Mouse (Mus musculus): Measurements from ENCODE around the gene Cadm2.

The Cadm2 gene

DNA sequence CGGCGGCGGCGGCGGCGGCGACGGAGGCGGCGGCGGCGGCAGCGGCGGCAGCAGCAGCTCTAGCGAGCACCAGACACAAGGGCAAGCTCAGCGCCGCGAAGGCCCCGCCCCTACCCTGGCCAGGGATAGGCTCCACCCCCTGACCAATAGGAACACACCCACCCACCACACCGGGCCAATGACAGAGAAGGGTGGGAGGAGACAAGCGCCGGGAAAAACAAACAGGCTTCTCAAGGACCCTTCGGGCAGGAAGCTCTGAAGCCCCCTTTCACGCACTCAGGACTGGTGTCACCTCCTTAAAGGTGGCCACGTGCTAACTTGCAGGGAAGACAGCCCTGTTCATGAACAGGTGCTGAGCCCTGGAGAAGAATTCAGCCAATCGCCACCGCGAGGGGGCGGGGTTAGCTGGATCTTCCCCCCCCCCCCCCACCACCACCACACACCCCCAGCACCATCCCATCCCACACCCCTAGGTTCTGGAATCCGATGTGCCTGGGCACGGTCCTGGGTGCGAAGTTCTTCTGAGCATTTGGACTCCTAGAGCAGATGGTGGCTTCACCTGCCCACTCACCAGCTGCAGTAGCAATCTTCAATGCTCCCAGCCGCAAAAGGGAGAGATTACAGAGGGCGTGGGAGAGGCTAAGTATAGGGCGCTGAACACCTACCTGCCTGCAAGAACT, at the start of gene Cadm2:
Cadm2 (minus strand) TSS at position 83 of the 680 bp plus-strand sequence.
- DNase-seq: peak; percentile 97

DNA sequence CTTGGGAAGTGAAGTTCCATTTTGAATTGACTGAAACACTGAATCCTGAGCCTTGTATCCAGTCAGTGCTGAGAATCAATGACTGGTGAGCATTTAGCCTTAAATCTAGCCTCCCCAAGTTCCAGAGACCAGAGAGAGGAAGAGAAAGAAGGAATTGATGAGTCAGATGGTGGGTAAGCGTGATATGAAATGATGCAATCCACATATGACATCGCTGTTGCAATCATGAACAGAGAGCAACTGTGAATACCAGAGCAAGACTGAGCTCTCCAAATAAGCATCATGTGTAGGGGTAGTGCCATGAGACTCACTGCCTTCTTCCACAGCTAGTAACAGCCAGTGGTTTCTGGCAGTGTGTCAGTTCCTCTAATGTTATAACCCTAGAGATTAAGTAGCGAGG, 26.2 kb upstream of the Cadm2 start:
- no peak for DNase-seq

DNA sequence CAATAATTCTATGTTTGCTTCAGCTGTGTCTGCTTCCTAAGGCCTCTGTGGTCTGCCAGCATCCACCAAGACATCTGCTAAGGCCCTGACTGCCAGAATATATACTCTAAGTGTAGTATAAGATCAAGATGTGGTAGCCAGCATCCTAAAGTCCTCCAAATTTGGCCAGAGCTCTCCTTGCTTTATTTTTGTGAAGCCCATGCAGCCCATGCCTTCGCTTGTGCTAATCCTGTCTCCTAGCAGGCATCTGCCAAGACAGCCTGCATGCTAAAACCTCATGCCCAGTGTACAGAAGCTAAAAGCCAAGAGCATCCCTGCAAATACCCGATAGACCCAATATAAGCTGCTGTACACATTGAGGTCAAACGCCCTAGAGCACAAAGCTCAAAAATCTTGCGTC, 22.9 kb upstream of the Cadm2 start:
- DNase-seq: peak; percentile 7

DNA sequence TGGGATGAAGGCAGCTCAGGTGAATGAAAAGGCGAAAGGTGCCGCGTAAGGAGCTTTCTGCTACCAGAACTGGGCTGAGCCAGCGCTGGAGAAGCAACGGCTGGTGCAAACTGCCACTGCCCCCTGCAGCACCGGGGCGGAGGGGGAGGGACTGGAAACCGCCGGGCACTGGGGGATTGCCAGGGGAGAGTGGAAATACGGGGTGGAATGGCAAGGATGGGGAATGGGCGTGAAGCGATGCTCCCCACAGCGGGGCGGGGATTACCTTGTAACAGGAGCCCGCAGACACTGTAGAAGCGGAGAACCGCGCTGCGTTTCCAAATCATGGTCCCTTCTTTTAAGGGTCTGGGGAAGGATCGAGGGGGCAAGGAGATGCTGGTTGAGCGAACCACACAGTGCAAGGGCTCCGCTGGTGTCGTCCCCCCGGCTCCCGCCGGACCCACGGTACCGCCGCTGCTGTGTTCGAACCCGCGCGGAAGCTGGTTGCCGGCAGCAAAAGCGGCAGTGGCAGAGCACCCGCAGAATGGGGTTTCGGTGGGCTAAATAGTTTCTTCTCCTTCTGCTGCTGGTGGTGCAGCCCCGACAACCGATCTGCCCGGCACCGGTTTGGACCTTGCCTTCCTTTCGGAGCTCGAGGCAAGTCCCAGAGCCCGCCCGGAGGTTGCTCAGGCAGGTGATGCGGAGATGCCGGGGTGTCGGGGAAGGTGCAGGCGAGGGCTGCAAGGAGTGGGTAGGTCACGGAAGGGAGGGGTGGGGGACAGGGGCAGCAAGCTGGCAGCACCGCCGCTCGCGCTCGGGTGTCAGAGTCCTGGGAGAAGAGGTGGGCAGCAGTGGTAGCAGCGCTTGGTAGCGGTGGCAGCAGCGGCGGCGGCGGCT, 564 bp downstream of the Cadm2 start:
- peak; percentile 89 for DNase-seq

DNA sequence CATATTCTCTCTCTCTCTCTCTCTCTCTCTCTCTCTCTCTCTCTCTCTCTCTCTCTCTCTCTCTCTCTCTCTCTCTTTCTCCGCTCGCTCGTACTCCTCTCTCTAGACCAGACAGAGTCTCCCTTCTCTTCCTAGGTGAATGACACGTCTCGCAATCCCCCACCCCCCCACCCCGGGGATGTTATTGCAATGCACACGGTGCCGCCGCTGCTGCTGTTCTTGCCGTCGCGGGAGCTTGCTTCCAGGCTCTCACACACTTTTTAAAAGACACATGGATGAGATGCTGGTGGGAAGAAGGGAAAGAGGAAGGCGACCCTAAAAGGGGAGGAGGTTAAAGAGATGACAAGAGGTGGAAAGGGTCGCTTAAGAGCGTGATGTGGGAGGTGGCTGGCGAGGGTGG, 1.3 kb downstream of the Cadm2 start:
- DNase-seq: no peak

DNA sequence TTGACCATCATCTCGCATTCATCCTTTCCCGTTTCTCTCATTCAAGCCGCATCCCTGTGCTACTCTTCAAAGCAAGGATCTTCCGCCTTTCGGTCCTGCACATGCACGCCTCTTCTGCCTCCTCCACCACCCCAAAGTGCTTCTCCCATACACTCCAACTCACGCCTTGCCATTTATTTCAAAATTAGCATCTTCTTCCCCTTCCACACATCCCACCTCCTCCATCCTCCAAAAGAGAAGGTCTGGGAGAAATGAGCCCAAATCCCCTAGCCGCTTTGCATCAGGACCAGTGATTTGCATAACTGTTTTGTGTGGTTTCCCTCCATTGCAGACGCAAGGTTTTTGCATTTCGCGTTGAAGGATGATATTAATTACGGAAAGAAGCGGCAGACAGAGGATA, 1.9 kb downstream of the Cadm2 start:
- no peak for DNase-seq

DNA sequence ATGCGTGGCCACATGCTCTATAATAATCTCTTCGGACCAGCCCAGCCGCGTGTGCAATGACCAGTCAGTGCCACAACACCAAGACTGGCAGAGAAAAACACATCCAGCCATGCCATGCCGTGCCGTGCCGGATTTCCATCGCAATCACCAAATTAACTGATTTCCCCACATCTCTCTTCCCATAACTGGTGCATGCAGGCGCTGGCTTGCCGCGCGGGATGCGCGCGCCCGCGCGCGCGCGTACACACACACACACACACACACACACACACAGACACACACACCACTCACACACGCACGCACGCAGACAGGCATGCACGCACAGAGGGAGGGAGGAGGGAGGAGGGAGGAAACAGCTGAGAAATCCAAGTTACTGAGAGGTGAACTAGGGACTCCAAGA, 2.9 kb downstream of the Cadm2 start:
- DNase-seq: peak; percentile 70

DNA sequence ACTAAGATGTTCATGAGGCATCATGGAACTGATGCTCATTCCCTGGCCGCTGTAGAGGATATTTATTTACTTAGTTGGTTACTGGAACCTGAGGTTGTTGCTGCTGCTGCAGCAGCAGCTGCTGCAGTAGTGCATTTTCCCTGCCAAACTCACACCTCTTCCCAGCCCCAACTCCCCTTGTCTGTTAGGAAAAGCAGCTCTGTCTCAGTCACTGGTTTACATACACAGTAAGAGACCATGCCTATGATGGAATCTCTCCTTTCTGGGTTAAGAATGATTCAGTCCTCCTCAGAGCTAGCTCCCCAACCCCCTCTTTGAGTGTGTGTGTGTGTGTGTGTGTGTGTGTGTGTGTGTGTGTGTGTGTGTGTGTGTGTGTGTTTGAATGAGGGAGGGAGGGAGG, 3.5 kb downstream of the Cadm2 start:
- no peak for DNase-seq

DNA sequence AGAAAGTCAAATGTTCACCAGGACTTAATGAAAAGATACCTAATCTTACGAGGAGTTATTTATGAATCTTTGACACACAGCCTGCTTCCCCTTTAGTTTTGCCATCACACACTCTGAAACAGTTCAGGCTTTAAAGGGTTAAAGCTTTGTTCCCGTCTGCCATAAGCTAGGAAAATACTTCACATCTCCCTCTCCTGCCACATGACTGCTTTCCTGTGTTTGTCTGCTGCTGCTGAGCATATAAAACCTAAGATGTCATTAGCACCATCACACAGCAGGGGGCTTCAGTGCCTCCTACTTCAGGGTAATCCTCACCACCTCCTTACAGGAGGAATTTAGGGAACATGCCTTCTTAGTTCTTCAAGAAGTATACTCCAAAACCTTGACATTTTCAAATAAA, 6.8 kb downstream of the Cadm2 start:
- DNase-seq: no peak

DNA sequence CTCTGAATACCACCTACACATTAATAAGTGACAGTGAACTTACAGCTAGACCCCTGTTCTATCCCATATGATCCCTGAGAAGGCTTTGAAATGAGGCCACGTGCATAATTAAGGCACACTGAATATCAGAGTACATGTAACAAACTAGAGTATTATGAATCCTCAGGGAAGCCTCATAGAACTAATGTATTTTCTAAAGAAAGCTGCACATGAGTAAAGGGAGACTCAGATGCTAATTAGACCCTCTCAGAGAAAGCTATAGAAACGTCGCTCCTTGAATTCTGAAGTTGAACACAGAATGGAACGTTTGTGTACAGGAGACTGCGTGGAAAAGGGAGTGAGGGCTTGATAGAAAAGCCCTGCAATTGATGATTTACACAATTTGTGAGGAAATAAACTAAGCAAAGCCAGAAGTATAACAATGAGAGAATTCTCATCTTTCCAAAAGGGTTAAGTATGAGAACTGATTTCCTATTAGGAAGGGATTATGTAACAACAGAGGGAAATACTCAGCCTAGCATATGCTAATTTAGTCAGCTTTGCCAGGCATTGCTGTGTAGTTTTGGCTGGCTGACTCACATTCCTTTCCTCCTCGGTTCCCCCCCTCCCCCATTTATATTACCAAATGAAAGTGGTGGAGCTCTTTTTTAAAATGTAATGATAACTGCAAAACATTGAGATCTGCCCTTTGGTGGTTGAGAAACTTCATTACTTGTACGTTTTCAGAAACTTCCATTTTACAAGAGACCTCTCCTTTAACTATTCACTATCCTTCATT, 9.6 kb downstream of the Cadm2 start:
- DNase-seq: peak; percentile 47

DNA sequence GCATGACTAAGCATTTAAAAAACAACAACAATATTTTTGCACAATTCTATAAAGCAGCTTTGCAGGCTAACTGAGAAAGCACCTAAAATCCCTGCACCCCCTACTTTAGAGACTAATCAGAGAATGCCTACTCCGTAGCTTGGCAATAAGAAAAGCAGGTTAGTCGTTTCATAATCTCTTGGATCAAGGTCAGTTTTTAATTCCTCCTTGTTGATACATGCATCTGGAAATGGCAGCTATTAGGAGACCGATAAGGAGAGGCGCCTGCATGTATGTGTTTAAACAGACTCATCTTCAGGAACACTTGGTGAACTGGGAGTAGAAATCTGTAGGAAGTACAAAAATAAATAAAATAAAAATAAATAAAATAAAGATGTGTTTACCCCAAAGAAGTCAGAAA, 11.6 kb downstream of the Cadm2 start:
- no peak for DNase-seq

DNA sequence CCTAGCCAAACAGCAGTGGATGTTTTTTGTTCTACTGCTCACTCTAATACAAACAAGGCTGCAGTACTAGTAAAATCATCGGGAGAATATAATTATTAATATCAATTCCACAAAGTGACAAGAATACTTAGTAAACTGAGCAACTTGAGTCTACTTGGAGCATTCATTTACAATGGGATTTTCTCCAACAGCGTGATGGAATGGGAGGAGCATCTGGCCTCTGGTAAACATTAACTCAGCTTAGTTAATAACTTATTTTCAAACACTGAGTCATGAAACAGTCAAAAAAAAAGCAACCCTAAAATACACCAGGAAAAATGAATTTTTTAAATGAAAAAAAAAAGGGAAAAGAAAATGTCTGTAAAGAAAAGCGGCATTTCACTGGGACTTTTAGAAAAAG, 12.2 kb downstream of the Cadm2 start:
- no peak for DNase-seq

DNA sequence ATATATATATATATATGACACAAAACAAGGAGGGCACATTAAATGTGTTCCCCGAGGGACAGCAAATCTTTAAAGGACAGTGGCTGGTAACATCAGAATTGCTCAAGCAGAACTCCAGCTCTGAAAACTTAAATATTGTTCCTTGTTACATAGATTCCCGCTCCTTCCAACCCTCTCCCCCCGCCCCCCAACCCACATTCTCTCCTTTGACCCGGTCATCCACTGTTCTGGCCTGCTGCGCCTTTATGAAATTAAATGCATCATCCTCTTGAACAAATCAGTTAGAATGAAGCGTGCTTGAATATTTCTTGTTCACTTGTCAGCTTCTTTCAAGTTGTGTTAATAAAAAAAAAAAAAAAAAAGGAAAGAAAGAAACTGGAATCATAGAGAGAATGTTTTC, 15.0 kb downstream of the Cadm2 start:
- no peak for DNase-seq

DNA sequence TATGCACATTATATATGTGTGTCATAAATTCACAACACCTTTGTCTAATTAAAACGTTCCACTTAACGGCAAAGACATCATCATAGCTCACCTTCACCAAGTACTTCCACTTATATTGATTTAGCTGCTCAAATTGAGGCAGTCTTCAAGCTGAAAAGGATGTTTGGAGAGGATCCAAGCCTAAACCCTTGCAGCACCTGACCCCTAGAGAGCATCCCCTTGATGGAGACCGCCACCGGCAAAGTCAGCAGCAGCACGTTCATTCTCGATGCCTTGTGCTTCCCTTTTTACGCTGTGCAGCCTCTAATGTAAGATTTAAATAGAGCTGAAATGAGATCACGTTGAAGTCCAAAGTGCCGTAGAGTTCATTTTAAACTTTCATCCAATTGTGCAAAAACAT, 20.7 kb downstream of the Cadm2 start:
- no peak for DNase-seq

DNA sequence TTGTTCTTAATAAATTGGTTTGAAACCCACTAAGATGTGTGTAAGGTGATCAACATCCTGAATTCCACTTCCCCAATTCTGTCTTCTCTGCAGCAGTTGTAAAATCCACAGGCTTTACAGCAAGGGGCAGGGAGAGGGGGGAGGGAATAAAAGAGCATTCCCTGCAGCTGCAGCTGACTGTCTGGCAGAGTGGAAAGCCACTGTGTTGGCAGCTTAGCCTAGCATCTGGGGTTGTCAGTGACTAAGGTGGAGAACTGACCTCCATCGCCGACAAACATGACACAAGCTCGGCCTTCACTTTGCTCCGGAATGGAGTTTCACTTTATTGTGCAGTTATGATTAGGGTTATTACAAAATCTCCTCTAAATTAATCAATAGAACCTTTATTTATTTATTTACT, 21.9 kb downstream of the Cadm2 start:
- no peak for DNase-seq

DNA sequence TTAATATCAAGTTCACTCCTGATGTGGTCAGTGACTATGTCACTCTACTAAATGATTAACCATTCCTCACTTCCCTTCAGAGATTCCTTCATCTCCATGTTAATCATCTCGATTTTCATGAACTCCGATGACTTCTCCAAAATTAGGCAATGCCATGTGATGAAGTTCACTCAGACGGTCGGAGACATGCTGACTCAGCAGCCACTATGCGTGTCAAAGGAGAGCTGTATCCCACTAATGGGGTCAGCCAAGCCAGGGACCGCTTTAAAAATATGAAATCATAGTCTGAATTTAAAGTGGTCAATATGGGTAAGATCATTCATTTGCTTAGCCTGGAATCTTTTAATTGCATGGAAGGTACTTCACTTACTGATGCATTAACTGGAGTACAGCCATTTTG, 29.7 kb downstream of the Cadm2 start:
- no peak for DNase-seq

DNA sequence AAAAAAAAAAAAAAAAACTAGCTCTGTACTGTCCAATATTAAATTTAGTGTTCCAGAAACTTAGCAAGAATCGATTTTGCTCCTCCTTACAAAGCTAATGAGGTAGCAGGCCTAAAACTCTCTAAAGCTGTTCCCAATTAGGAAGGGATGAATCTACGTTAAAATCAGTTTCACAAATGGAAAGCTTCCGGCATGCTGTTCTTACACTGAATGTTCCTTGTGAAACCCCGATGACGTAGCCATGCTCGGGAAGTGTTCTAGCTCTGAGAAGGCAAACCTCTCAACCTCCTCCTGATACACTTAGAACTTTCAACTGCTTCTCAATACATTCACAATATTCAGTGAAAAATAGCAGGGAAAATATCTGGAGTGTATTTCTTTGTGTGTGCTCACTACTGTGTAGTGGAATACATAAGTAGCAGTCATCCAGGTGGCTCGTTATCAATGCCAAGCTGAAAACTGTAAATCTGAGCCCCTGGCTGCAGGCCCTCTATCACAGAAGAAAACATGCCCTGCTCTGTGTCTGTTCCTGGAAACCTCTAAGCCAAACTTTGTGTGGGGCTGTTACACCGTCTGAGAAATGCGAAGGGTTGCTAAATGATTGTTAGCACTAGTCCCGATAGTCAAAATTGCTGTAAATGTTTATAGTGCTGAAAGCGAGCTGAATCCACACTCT, 41.7 kb downstream of the Cadm2 start:
- DNase-seq: no peak

DNA sequence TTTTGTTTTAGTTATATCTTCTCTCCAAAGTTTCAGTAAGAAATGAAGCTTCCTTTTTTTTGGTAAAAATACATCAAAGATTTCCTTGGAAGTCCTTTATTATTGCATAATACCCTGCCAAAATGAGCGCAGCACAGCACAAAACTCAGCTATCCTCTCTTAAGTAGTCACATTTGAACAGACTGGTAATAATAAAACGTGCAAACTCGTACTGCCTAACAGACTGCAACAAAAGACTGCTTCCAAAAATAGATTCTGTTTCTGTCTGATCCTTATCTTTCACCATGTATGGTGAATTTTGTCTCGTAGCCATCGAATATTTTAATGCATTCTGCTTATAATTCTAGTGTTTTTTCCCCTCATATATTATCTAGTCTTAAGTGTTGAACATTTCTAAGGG, 45.2 kb downstream of the Cadm2 start:
- DNase-seq: no peak

DNA sequence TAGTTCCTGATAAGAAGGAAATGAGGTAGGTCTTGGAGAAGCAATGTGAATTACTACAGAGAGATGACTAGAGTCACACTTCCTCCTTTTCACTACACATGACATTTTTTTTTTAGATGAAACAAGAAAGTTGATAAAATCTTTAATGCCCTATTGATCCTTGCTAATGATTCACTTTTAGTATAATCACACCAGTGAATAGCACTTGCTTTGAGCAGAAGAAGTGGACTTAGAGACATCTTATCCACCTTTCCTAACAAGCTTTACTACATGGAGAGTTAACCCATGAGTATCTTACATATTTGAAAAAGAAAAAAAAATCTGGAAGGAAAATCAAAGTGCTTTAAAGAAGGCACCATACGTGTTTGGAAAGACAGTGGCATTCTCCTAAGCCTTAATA, 93.7 kb downstream of the Cadm2 start:
- DNase-seq: no peak

DNA sequence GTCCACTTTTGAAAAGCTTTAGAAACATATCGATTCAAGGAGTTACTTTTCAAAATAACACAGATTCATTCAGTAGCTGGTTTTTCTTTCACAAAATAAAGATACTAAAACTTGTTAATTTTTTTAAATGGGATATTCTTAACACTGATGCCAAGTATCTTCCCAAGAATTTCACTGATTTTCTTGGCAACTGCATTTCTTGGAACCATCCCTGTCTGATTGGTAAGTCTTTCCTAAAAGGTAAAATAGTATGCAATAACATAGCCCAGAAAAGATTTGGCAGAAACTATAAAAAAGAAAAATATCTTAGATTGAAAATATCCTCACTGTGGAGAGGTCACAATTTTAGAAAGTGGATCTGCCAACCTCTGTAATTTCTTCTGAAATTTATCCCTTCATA, 95.8 kb downstream of the Cadm2 start:
- DNase-seq: no peak

DNA sequence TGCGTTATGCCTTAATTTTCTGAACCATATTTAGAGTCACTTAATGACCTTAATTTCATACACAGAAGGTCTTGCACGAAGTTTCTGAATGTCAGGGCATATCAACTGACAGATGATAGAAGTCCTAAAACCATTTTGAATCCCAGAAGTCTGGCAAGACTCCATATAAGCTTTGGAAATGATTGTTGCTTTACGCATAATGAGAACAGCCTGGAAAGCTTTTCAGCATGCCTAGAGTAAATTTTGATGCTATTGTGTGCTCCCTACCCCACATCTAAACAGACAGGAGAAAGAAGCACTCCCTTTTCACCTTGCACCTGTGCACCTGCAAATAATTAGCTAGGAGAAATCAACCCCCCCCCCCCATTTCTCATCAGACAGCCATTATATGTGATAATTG, 102.4 kb downstream of the Cadm2 start:
- DNase-seq: no peak

DNA sequence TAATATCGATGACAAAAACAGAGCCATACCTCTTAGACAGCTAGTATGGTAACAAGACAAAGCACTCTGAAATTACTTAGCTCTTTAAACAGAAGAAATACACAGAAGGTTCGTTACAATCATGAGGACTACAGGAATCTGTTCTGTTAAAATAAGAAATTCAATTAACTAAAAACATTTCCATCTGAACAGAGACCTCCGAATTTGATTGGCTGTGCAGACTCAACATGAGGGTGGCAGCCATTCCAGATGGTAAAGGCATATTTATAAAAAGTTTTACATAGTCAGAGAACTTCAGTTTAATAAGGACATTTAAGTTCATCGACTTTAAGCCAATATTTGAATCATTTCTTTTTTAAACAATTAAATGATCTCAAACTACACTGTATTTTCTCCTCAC, 105.2 kb downstream of the Cadm2 start:
- no peak for DNase-seq

DNA sequence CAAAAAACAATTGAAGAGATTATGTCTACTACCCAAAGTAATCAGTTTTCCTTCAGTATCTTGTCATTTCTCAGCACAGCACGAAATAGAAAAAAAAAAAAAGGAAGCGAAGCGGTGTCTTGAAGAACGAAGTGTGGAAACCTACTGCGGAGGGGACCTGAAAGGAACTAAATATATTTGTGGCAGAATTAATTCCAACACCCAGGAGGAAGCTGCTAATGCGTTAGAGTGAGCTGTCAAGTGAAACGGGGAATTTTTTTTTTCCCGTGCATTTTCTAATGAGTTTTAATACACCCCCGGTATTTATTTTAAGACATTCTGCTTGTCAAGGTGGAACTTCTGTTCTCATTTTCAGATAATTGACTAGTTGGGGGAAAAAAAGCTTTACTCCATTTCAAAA, 111.6 kb downstream of the Cadm2 start:
- no peak for DNase-seq

Measured in cerebellum, adult 11 months (tissue).